Mouse (Mus musculus) CH12.LX (cell line): ENCODE results near the gene Pon2. TPM values are rescaled to one million over a fixed set of nuclear protein-coding genes. Genes with fewer than 3 reads are reported as not detected.

ENCODE experiments used
- DNase-seq: peaks from one replicate; pipeline ENCODE4 v3.0.0-alpha.2; 2013; ENCODE audit errors: extremely low read depth
- H3K27ac ChIP-seq: 2 replicates; pipeline ENCODE4 v1.5.1; 2012; ENCODE audit warnings: low read depth, mild to moderate bottlenecking, control low read depth, moderate library complexity; ENCODE audit not compliant: insufficient read depth
- H3K27me3 ChIP-seq: replicated peaks from 2 replicates; pipeline ENCODE3; 2012; ENCODE audit warnings: inconsistent platforms
- H3K36me3 ChIP-seq, 2 experiments: replicated peaks in 1 of 2; 2 replicates each; pipeline versions ENCODE3 to v1.6.1; 2012; ENCODE audit warnings: inconsistent platforms in 1 of 2, low read length in 1 of 2, mild to moderate bottlenecking in 1 of 2, mixed read lengths in 1 of 2, moderate library complexity in 1 of 2; ENCODE audit not compliant: control insufficient read depth in 1 of 2, insufficient read depth in 1 of 2
- H3K4me1 ChIP-seq, 2 experiments: 2 replicates each; pipeline ENCODE4 v1.6.1; 2012; ENCODE audit warnings: inconsistent platforms in 1 of 2, moderate library complexity in 1 of 2; ENCODE audit not compliant: insufficient read depth in 2 of 2, control insufficient read depth in 1 of 2
- H3K4me2 ChIP-seq: 2 replicates; pipeline ENCODE4 v1.6.1; 2012; ENCODE audit warnings: low read depth, mild to moderate bottlenecking, control low read depth; ENCODE audit not compliant: poor library complexity, insufficient read depth, severe bottlenecking
- H3K4me3 ChIP-seq, 3 experiments: fragments of 150-350 bp in 1 of 3; sonication (generic) in 1 of 3; replicated peaks in 1 of 3; 2 replicates each; pipeline versions ENCODE3 to v1.5.1; 2011 to 2012; ENCODE audit warnings: low read depth in 2 of 3, low read length in 2 of 3, mild to moderate bottlenecking in 2 of 3, moderate library complexity in 2 of 3, control low read depth in 1 of 3, improper control_type of control experiment in 1 of 3, inconsistent platforms in 1 of 3, mixed read lengths in 1 of 3; ENCODE audit not compliant: poor library complexity in 1 of 3
- H3K79me2 ChIP-seq: replicated peaks from 2 replicates; pipeline ENCODE4 v1.6.1; 2012; ENCODE audit warnings: mild to moderate bottlenecking, moderate library complexity; ENCODE audit not compliant: control insufficient read depth, poor library complexity, insufficient read depth, severe bottlenecking; ENCODE audit errors: extremely low read depth
- H3K9ac ChIP-seq: 2 replicates; pipeline ENCODE4 v1.6.1; 2012; ENCODE audit warnings: low read depth, mild to moderate bottlenecking, control low read depth, moderate library complexity; ENCODE audit not compliant: insufficient read depth
- H3K9me3 ChIP-seq: replicated peaks from 2 replicates; pipeline ENCODE3; 2012; ENCODE audit warnings: low read length, inconsistent platforms, mixed read lengths
- CHD2 ChIP-seq: IDR thresholded peaks from 2 replicates; pipeline ENCODE4 v1.6.1; 2011; ENCODE audit warnings: low read length, improper control_type of control experiment
- E2F4 ChIP-seq: IDR thresholded peaks from 2 replicates; pipeline ENCODE4 v1.6.1; 2011; ENCODE audit warnings: low read depth, low read length, improper control_type of control experiment; ENCODE audit not compliant: insufficient replicate concordance
- ELF1 ChIP-seq: IDR thresholded peaks from 2 replicates; pipeline ENCODE4 v1.6.1; 2014; ENCODE audit warnings: low read depth, mild to moderate bottlenecking, inconsistent platforms, low read length, improper control_type of control experiment
- IRF4 ChIP-seq: IDR thresholded peaks from 2 replicates; pipeline ENCODE4 v1.6.1; 2014; ENCODE audit warnings: low read depth, mild to moderate bottlenecking, inconsistent platforms, low read length, improper control_type of control experiment
- JUN ChIP-seq: IDR thresholded peaks from 2 replicates; pipeline ENCODE4 v1.6.1; 2011; ENCODE audit warnings: low read depth, mild to moderate bottlenecking, low read length, improper control_type of control experiment, moderate library complexity; ENCODE audit not compliant: insufficient read depth
- MAFK ChIP-seq: IDR thresholded peaks from 2 replicates; pipeline ENCODE4 v1.6.1; 2011; ENCODE audit warnings: low read length, improper control_type of control experiment; ENCODE audit not compliant: insufficient replicate concordance
- MAX ChIP-seq: IDR thresholded peaks from 2 replicates; pipeline ENCODE4 v1.6.1; 2011; ENCODE audit warnings: low read length, improper control_type of control experiment
- MXI1 ChIP-seq: IDR thresholded peaks from 2 replicates; pipeline ENCODE4 v1.6.1; 2011; ENCODE audit warnings: mild to moderate bottlenecking, low read depth, low read length, improper control_type of control experiment
- MYC ChIP-seq: IDR thresholded peaks from 2 replicates; pipeline ENCODE4 v1.6.1; 2011; ENCODE audit warnings: low read depth, mild to moderate bottlenecking, improper control_type of control experiment, low read length
- NELFE ChIP-seq: IDR thresholded peaks from 2 replicates; pipeline ENCODE4 v1.6.1; 2011; ENCODE audit warnings: low read depth, low read length, improper control_type of control experiment
- NRF1 ChIP-seq: IDR thresholded peaks from 2 replicates; pipeline ENCODE4 v1.6.1; 2014; ENCODE audit warnings: low read depth, mild to moderate bottlenecking, inconsistent platforms, low read length, improper control_type of control experiment, moderate library complexity
- POLR2A ChIP-seq: IDR thresholded peaks from 2 replicates; pipeline ENCODE4 v1.6.1; 2011; ENCODE audit warnings: low read depth, mild to moderate bottlenecking, improper control_type of control experiment, low read length
- RAD21 ChIP-seq: IDR thresholded peaks from 2 replicates; pipeline ENCODE4 v1.6.1; 2011; ENCODE audit warnings: low read depth, mild to moderate bottlenecking, low read length, improper control_type of control experiment, moderate library complexity
- SIN3A ChIP-seq: IDR thresholded peaks from 2 replicates; pipeline ENCODE4 v1.6.1; 2012; ENCODE audit warnings: low read length, improper control_type of control experiment, inconsistent platforms
- TCF12 ChIP-seq: IDR thresholded peaks from 2 replicates; pipeline ENCODE4 v1.6.1; 2014; ENCODE audit warnings: low read depth, mild to moderate bottlenecking, inconsistent platforms, low read length, improper control_type of control experiment
- ZMIZ1 ChIP-seq: IDR thresholded peaks from 2 replicates; pipeline ENCODE4 v1.6.1; 2012; ENCODE audit warnings: low read depth, mild to moderate bottlenecking, inconsistent platforms, low read length, improper control_type of control experiment
- ZNF384 ChIP-seq: IDR thresholded peaks from 2 replicates; pipeline ENCODE4 v1.6.1; 2012; ENCODE audit warnings: low read depth, low read length, improper control_type of control experiment, inconsistent platforms
- dilution Hi-C: fragments of 300-500 bp; cut with MboI; formaldehyde crosslinking; loops from 2 replicates; pipeline ENCODE4 v1.14.3; 2020; ENCODE audit warnings: low sequenced_read_pairs; ENCODE audit not compliant: extremely low pct_unique_long_range_greater_than_20kb, extremely low pct_ligation_motif_present
- in situ Hi-C: fragments of 300-500 bp; cut with MboI; formaldehyde crosslinking; loops from 3 replicates; pipeline ENCODE4 v1.14.3; 2019; ENCODE audit warnings: low sequenced_read_pairs, low pct_ligation_motif_present, low pct_unique_long_range_greater_than_20kb, mixed read lengths
- polyA plus RNA-seq: library from polyadenylated mRNA; unstranded; fragments of >175 nt; gene quantifications from 2 replicates; pipeline ENCODE4 v1.2.1, GENCODE M21; 2012; ENCODE audit warnings: low read depth; ENCODE audit not compliant: insufficient read length
- total RNA-seq, 2 experiments: library from RNA; depleted of rRNA; stranded (reverse); fragments of 300-350 nt in 1 of 2; fragments of >200 nt in 1 of 2; gene quantifications; 2 replicates each; pipeline ENCODE4 v1.2.3; 2012 to 2014

Gene Pon2
- total and polyA plus RNA-seq, 3 experiments, result 14.2 to 36.2 (median 32.0) TPM

DNA sequence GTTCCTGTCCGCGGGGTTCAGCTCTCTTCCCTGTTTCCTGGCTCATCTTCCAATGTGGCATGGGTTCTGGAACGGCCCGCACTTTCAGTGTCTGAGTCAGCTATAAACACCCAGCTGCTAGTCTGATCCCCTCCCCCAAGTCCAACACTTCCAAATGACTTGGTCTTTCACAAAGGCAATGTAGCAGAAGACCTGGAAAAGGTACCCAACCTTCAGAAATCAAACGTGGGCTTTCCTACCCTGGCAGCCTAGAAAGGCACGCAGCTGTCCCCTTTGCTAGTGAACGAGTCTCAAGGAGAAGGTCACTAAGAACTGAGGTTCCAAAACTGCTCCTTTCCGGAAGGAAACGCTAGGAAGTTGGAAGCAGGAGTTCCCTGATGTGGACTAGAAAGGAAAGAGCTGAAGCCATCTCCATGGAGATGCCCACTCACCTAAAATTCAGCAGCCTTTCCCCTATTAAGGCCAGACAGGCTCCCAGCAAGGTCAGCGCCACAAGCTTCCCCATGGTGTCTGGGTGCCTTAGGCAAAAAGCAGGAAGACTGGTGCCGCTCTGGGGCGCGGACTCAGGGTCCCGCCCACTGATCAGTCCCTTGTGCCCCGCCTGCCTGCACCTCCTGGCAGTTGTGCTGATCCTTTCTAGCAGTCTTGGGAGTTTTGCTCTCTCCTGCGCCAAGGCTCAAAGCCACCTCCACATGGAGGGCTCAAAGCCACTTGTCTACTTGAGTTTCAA lies 42.4 kb downstream of the Pon2 start, which contains the start of gene Pon3:
Gene Pon3 (minus strand): TSS at position 565 of the 730 bp plus-strand sequence.
- H3K36me3 ChIP-seq, result peaks cover 0 to 23% of the 10 kb centered on the region in 2 experiments
- H3K4me1 ChIP-seq, result peaks cover 3 to 33% of the 10 kb centered on the region in 2 experiments
- dilution Hi-C loops, result no loop called here
- peak within 1 kb of the TSS; percentile 58 for H3K9ac ChIP-seq
- TF ChIP-seq IRF4 (no peak), POLR2A (peak; percentile 72), TCF12 (peak; percentile 45), NRF1 (no peak), JUN (no peak), MAX (0 out of 2 replicates have a peak, but pooled peaks have one; percentile 34), CHD2 (0 out of 2 replicates have a peak, but pooled peaks have one; percentile 41), ELF1 (peak; percentile 67), SIN3A (peak; percentile 82), ZMIZ1 (peak; percentile 67), RAD21 (no peak), NELFE (peak; percentile 62), MXI1 (peak; percentile 59; the same call in 1 of the 2 replicates), MAFK (peak; percentile 57; the same call in 1 of the 2 replicates), MYC (0 out of 2 replicates have a peak, but pooled peaks have one; percentile 33)
- TF ChIP-seq, all 38 proteins: peak for 11
- Histone ChIP-seq H3K9me3 (no peaks in the 10 kb centered on the region), H3K27ac (no peak within 1 kb of the TSS), H3K79me2 (no peaks in the 10 kb centered on the region), H3K4me3 (peak within 1 kb of the TSS; percentile 74 to 87 (median 81)), H3K4me2 (peak within 1 kb of the TSS; percentile 82), H3K27me3 (no peaks in the 10 kb centered on the region)
- in situ Hi-C loops, result no loop called here
- peak; percentile 47 for DNase-seq

DNA sequence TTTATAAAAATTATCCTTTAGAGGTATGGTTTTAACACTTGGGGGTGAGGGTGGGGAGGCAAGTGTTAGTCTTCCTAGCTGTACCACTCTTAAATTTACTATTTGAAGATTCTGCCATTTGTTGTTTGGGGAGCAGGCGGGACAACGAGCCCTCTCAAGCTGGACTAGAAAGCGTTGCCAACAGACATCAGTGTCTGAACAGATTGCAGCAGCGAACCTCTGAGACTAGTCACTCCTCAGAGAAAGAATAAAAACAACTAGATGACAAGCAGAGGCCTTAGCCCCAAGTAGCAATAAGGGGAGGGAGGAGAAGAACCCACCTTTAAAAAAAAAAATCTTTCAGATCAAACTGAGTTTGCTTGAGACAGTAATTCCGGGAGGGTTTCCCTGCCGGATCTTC lies 43.0 kb downstream of the Pon2 start:
- DNase-seq, result no peak
- no peaks in the 10 kb centered on the region for H3K9me3 ChIP-seq
- H3K27ac ChIP-seq, result no peak overlapping the region
- H3K4me1 ChIP-seq, result peaks cover 3 to 29% of the 10 kb centered on the region in 2 experiments
- H3K4me2 ChIP-seq, result peak overlapping the region; percentile 82
- H3K4me3 ChIP-seq, result peak overlapping the region; percentile 74 to 87 (median 81)
- peaks cover 0 to 28% of the 10 kb centered on the region in 2 experiments for H3K36me3 ChIP-seq
- in situ Hi-C loops, result no loop called here
- dilution Hi-C loops, result no loop called here
- H3K79me2 ChIP-seq, result no peaks in the 10 kb centered on the region
- TF ChIP-seq E2F4 (no peak), ZNF384 (peak; percentile 17; the same call in 1 of the 2 replicates), RAD21 (no peak)
- H3K27me3 ChIP-seq, result no peaks in the 10 kb centered on the region
- peak overlapping the region; percentile 58 for H3K9ac ChIP-seq
